Mouse (Mus musculus) adrenal gland, adult 10 weeks (tissue): ENCODE measurements around the gene Rmi1. TPM values are rescaled to one million over a fixed set of nuclear protein-coding genes. Genes with fewer than 3 reads are reported as not detected.

Source experiments
- polyA plus RNA-seq: library from polyadenylated mRNA; stranded (reverse); fragments of 350-450 nt; fragmentation: Illumina TruSeq; extraction: RNeasy Lipid Tissue Mini Kit (QIAGEN cat#74804); gene quantifications from one replicate; pipeline ENCODE4 v1.2.3, GENCODE M21; 2014; ENCODE audit warnings: low read depth, low replicate concordance

Gene Rmi1
- polyA plus RNA-seq = 79.4 TPM

GRCm38 (mm10) chr13:58402003-58402743 lies at the start of gene Rmi1:
Rmi1 (plus strand) TSS chr13:58402248.

DNA sequence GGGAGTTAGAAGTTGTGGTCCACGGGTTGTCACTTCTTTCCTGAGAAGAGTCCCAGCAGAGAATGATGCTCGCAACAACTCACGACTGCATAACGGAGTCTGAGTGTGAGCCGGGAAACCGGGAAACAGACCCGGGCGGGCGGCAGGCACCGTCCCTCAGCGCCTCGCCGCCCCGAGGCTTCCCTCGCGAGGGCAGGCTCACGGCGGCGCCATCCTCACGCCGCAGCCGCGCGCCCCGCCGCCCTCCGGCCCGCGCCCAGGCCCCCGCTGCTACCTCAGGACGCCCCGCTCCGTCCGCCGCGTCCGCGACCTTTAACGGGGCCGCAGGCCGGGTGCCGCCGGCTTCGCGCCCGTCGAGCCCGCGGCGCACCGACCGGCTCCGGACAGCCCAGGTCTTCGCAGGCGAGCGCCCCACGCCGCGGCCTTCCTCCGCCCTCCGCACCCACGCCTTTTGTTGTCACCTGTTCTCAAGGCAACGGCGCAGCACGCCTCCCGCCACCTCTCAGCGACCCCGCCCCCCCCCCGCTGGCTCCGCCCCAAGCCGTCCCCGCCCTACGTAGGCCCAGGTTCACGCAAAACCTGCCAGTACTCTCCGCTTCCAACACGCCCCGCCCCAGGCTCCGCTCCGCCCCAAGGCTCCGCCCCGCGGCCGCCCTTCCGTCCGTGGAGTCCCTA lies 43.3 kb upstream of the Rmi1 start, which contains the start of gene Kif27:
Kif27 (minus strand) TSS at position 494 of the 675 bp plus-strand sequence.

DNA sequence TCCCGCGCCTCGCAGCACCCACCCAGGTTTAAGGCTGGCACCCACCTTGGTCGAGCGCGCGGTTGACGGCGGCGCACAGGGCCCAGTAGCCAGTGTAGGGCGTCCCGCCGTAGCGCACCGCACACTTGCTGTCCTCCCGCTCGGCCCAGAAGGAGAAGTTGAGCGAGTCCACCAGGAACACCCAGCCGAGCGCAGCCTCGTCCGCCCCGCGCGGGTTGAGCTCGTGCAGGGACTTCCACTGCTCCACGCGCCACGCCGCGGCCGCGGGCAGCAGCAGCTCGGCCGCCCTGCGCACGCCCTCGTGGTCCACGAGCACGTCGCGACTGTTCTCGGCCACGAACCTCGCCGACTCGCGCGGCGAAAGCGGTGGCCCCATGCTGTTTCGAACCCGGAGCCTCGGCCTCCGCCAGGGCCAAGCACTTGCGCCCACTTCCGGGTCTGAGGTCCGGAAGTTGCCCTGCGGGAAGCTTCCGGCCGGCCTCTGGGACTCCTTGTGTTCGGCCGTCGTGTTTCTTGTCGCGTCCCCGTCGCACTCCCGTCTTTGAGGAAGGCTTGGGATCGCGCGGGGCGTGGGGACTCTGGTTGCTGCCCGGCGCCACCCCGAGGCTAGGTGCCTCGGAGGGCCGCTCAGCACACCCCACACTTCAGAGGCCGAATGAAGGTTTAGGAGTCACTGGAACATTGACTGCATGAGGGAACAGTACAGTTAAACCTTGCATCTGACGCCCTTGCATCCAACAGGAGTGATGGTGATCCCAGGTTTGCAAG lies 17.1 kb upstream of the Rmi1 start, which contains the start of gene 2210016F16Rik:
2210016F16Rik (minus strand) TSS at position 447 of the 768 bp plus-strand sequence.

DNA sequence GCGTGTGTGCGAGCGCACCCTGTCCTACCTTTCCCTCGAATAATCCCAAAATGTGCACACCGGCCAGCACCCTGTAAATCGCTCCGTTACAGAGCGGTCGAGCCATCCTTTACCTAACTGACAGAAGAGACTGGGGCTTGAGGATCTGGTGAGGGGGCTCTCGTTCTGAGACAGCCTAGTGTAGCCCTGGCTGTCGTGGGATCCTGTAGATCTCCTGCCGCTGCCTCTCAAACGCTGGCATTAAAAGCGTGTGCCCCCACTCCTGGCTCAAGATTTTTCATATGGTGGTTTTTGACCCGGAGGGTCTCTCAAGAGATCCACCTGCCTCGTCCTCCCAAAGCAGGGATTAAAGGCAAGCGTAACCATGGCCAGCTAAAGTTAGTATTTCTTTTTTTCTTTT lies 1.2 kb downstream of the Rmi1 start, which contains the start of gene Hnrnpk:
Hnrnpk (minus strand) TSS at position 101 of the 400 bp plus-strand sequence.

Other genes with a start within 250 kb of the Rmi1 start
- gene Idnk, start 244.6 kb upstream of the Rmi1 start, polyA plus RNA-seq = 10.3 TPM
- gene Ubqln1, start 186.6 kb upstream of the Rmi1 start, polyA plus RNA-seq = 234 TPM
- 115 TPM for gene Gkap1, start 126.5 kb upstream of the Rmi1 start, polyA plus RNA-seq
- gene Kif27, start 43.1 kb upstream of the Rmi1 start, polyA plus RNA-seq = 1.7 TPM
- 17.8 TPM for gene 2210016F16Rik, start 17.0 kb upstream of the Rmi1 start, polyA plus RNA-seq
- 2,139 TPM for gene Hnrnpk, start 1.1 kb downstream of the Rmi1 start, polyA plus RNA-seq
- not detected for gene Slc28a3, start 208.6 kb downstream of the Rmi1 start, polyA plus RNA-seq